Mouse (Mus musculus) liver, adult 2 months (tissue): Measurements from ENCODE around the gene Serpinb8.

Experiments
- CTCF ChIP-seq: fragments of 200-500 bp; IDR thresholded peaks from 2 replicates; pipeline ENCODE4 v1.5.1; 2011; ENCODE audit warnings: low read depth, low read length, control low read depth
- POLR2A ChIP-seq: fragments of 200-500 bp; IDR thresholded peaks from 2 replicates; pipeline ENCODE4 v1.6.1; 2011; ENCODE audit warnings: low read length, control low read depth; ENCODE audit not compliant: insufficient read depth; ENCODE audit errors: extremely low read depth

GRCm38 (mm10) chr1:107586196-107586595 lies 3.6 kb upstream of the Serpinb8 start:
- no peak for TF ChIP-seq CTCF
- TF ChIP-seq POLR2A: no peak
